Comparison of ENCODE assay signal across 34 mouse cellular contexts in genomic region chr3:149704478-149704877, GRCm38 (mm10).
"Had no signal": no experiment of that assay in that cellular context is flagged by ENCODE, and none has a peak within 500 bp of the region (broad histone marks: within the 10 kb centered on the region; RNA-seq: fewer than 3 reads in every experiment).

No protein-coding gene starts in this region.

- DNase-seq: heart, adult 18-20 months; heart, adult 2 months; heart, postnatal 10 days; heart, postnatal 14 days; heart, postnatal 36 days; heart, postnatal 4 days; kidney, adult 11 months; kidney, adult 18-20 months; kidney, adult 2 months; kidney, adult 8-10 months; kidney, adult 9 months; kidney, postnatal 10 days; kidney, postnatal 14 days; kidney, postnatal 25 days; kidney, postnatal 36 days; layer of hippocampus, adult 9-11 months; layer of hippocampus, postnatal 36 days had no signal

- H3K4me1 ChIP-seq: heart, embryonic 10.5 days; heart, embryonic 12.5 days; heart, embryonic 13.5 days; heart, embryonic 15.5 days; hindbrain, embryonic 10.5 days; hindbrain, embryonic 12.5 days; hindbrain, embryonic 13.5 days; hindbrain, embryonic 15.5 days; kidney, embryonic 15.5 days had no signal

- H3K9ac ChIP-seq: heart, embryonic 12.5 days; heart, embryonic 13.5 days; heart, embryonic 15.5 days; hindbrain, embryonic 12.5 days; hindbrain, embryonic 13.5 days; hindbrain, embryonic 14.5 days; hindbrain, embryonic 15.5 days; kidney, embryonic 15.5 days had no signal

- H3K27ac ChIP-seq: heart, adult 2 months; heart, embryonic 10.5 days; heart, embryonic 13.5 days; heart, embryonic 15.5 days; hindbrain, embryonic 10.5 days; hindbrain, embryonic 12.5 days; hindbrain, embryonic 13.5 days; hindbrain, embryonic 14.5 days; hindbrain, embryonic 15.5 days; hindbrain, postnatal 0 days; kidney, embryonic 15.5 days; kidney, postnatal 0 days; layer of hippocampus, adult 2 months; left cerebral cortex, adult 2 months had no signal

- ATAC-seq: hindbrain, embryonic 16.5 days; hindbrain, postnatal 0 days; inflammation-experienced regulatory T-cells, adult 6 months had no signal

- H3K27me3 ChIP-seq: heart, embryonic 12.5 days; heart, embryonic 13.5 days; heart, embryonic 15.5 days; hindbrain, embryonic 12.5 days; hindbrain, embryonic 13.5 days; hindbrain, embryonic 15.5 days; kidney, embryonic 15.5 days had no signal

- H3K36me3 ChIP-seq: heart, embryonic 10.5 days; heart, embryonic 12.5 days; heart, embryonic 13.5 days; heart, embryonic 15.5 days; hindbrain, embryonic 10.5 days; hindbrain, embryonic 12.5 days; hindbrain, embryonic 13.5 days; hindbrain, embryonic 15.5 days; kidney, embryonic 15.5 days had no signal

- H3K9me3 ChIP-seq: heart, embryonic 10.5 days; heart, embryonic 12.5 days; heart, embryonic 13.5 days; heart, embryonic 15.5 days; hindbrain, embryonic 10.5 days; hindbrain, embryonic 12.5 days; hindbrain, embryonic 13.5 days; hindbrain, embryonic 15.5 days; kidney, embryonic 15.5 days had no signal

- H3K4me3 ChIP-seq: heart, adult 2 months; heart, embryonic 10.5 days; heart, embryonic 12.5 days; heart, embryonic 13.5 days; heart, embryonic 15.5 days; hindbrain, embryonic 10.5 days; hindbrain, embryonic 12.5 days; hindbrain, embryonic 13.5 days; hindbrain, embryonic 15.5 days; kidney, embryonic 15.5 days had no signal

- H3K4me2 ChIP-seq: heart, embryonic 11.5 days; heart, embryonic 12.5 days; heart, embryonic 13.5 days; heart, embryonic 15.5 days; hindbrain, embryonic 12.5 days; hindbrain, embryonic 13.5 days had no signal
